Mouse (Mus musculus): Measurements from ENCODE around the gene Adamts20. TPM values are rescaled to one million over a fixed set of nuclear protein-coding genes. Genes with fewer than 3 reads are reported as not detected.

The Adamts20 gene
- polyA plus RNA-seq, 1 experiment from 2014 or later = 3.9 TPM

- WGBS = 79% methylated on average over 2 of the region's 2 CpGs
Observed at GRCm38 (mm10) chr15:94244336-94244735, 220.9 kb downstream of the Adamts20 start.

DNA sequence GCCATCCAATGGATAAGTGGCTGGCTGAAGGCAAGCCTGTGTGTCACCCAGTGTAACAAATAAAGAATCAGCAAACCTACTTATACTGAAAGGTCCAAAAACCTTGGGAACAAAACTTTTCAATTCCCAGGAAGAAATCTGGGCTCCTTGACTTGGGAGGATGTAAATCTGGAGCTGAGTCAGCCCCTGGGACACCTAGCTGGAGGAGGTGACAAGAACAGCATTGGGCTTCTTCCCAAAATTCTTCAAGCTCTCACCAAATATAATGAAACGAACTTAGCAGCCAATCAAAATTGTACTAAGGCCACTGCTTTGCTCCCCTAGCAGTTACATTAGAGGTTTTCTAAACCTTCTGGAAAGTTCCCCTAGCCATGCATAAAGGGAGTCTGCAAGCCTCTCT is 223.1 kb downstream of the Adamts20 start:
- DNase-seq (ENCODE audit: low spot score) = no peak
- no peaks in the 10 kb centered on the region for H3K27me3 ChIP-seq (replicated peaks; ENCODE audit: control insufficient read depth, insufficient read depth, low read length)
- peaks cover 7% of the 10 kb centered on the region; the same call in 1 of the 2 replicates for H3K4me1 ChIP-seq (replicated peaks; ENCODE audit: control insufficient read depth, insufficient read depth, low read length)
- H3K4me3 ChIP-seq (ENCODE audit: low read depth, low read length) = no peak overlapping the region
- no peak for ATAC-seq (replicated peaks; ENCODE audit: low FRiP score, low TSS enrichment, low read depth)
- H3K9ac ChIP-seq (ENCODE audit: low read length) = no peak overlapping the region
- H3K4me2 ChIP-seq (ENCODE audit: low read length) = no peak overlapping the region
- no peak overlapping the region for H3K27ac ChIP-seq (ENCODE audit: low read depth)
- no peaks in the 10 kb centered on the region for H3K9me3 ChIP-seq (ENCODE audit: control insufficient read depth, low read length)
- no peaks in the 10 kb centered on the region for H3K36me3 ChIP-seq (ENCODE audit: control insufficient read depth, insufficient read depth, low read length)
- WGBS = 83% methylated on average over 1 of the region's 1 CpGs

More at GRCm38 (mm10) chr15:94244336-94244735, 220.9 kb downstream of the Adamts20 start:
- Histone ChIP-seq H3K4me3 (ENCODE audit: low read depth, low read length) (no peak overlapping the region), H3K9ac (ENCODE audit: low read length) (no peak overlapping the region), H3K36me3 (ENCODE audit: control insufficient read depth, insufficient read depth, low read length) (no peaks in the 10 kb centered on the region), H3K27ac (ENCODE audit: low read depth) (no peak overlapping the region), H3K4me2 (ENCODE audit: low read length) (no peak overlapping the region), H3K9me3 (ENCODE audit: control insufficient read depth, low read length) (no peaks in the 10 kb centered on the region), H3K4me1 (replicated peaks; ENCODE audit: control insufficient read depth, insufficient read depth, low read length) (peaks cover 6% of the 10 kb centered on the region; the same call in 1 of the 2 replicates), H3K27me3 (replicated peaks; ENCODE audit: control insufficient read depth, insufficient read depth, low read length) (no peaks in the 10 kb centered on the region)
- DNase-seq (ENCODE audit: low spot score) (no peak), ATAC-seq (replicated peaks; ENCODE audit: low FRiP score, low TSS enrichment, low read depth) (no peak)

- H3K36me3 ChIP-seq (ENCODE audit: control insufficient read depth, insufficient read depth, low read length) = no peaks in the 10 kb centered on the region
- no peak for ATAC-seq (replicated peaks; ENCODE audit: low FRiP score, low TSS enrichment, low read depth)
- no peaks in the 10 kb centered on the region for H3K27me3 ChIP-seq (replicated peaks; ENCODE audit: control insufficient read depth, insufficient read depth, low read length)
- H3K9ac ChIP-seq (ENCODE audit: low read length) = no peak overlapping the region
- no peak overlapping the region for H3K4me2 ChIP-seq (ENCODE audit: low read length)
- 77% methylated on average over 4 of the region's 4 CpGs for WGBS
- H3K4me1 ChIP-seq (replicated peaks; ENCODE audit: control insufficient read depth, insufficient read depth, low read length) = peaks cover 16% of the 10 kb centered on the region; the same call in 1 of the 2 replicates
- DNase-seq (ENCODE audit: low spot score) = no peak
- no peaks in the 10 kb centered on the region for H3K9me3 ChIP-seq (ENCODE audit: control insufficient read depth, low read length)
- no peak overlapping the region for H3K27ac ChIP-seq (ENCODE audit: low read depth)
- no peak overlapping the region for H3K4me3 ChIP-seq (ENCODE audit: low read depth, low read length)
Observed at GRCm38 (mm10) chr15:94239637-94240036, 225.6 kb downstream of the Adamts20 start.

GRCm38 (mm10) chr15:94239127-94239526 is 226.1 kb downstream of the Adamts20 start:
- no peaks in the 10 kb centered on the region for H3K27me3 ChIP-seq (replicated peaks; ENCODE audit: control insufficient read depth, insufficient read depth, low read length)
- no peak overlapping the region for H3K4me2 ChIP-seq (ENCODE audit: low read length)
- 46% methylated on average over 6 of the region's 6 CpGs for WGBS
- DNase-seq (ENCODE audit: low spot score) (no peak), ATAC-seq (replicated peaks; ENCODE audit: low FRiP score, low TSS enrichment, low read depth) (no peak)
- H3K27ac ChIP-seq (ENCODE audit: low read depth) = no peak overlapping the region
- H3K9me3 ChIP-seq (ENCODE audit: control insufficient read depth, low read length) = no peaks in the 10 kb centered on the region
- H3K4me3 ChIP-seq (ENCODE audit: low read depth, low read length) = no peak overlapping the region
- H3K36me3 ChIP-seq (ENCODE audit: control insufficient read depth, insufficient read depth, low read length) = no peaks in the 10 kb centered on the region
- no peak overlapping the region for H3K9ac ChIP-seq (ENCODE audit: low read length)
- H3K4me1 ChIP-seq (replicated peaks; ENCODE audit: control insufficient read depth, insufficient read depth, low read length) = peaks cover 16% of the 10 kb centered on the region; the same call in 1 of the 2 replicates

GRCm38 (mm10) chr15:94238058-94238876 is 227.0 kb downstream of the Adamts20 start:
- Histone ChIP-seq H3K4me2 (ENCODE audit: low read length) (no peak overlapping the region), H3K27ac (ENCODE audit: low read depth) (peak overlapping the region; percentile 14; the same call in 1 of the 2 replicates), H3K27me3 (replicated peaks; ENCODE audit: control insufficient read depth, insufficient read depth, low read length) (no peaks in the 10 kb centered on the region), H3K9me3 (ENCODE audit: control insufficient read depth, low read length) (no peaks in the 10 kb centered on the region), H3K36me3 (ENCODE audit: control insufficient read depth, insufficient read depth, low read length) (no peaks in the 10 kb centered on the region), H3K9ac (ENCODE audit: low read length) (no peak overlapping the region), H3K4me1 (replicated peaks; ENCODE audit: control insufficient read depth, insufficient read depth, low read length) (peaks cover 16% of the 10 kb centered on the region; the same call in 1 of the 2 replicates), H3K4me3 (ENCODE audit: low read depth, low read length) (no peak overlapping the region)
- ATAC-seq (replicated peaks; ENCODE audit: low FRiP score, low TSS enrichment, low read depth) = no peak
- 45% methylated on average over 14 of the region's 14 CpGs for WGBS
- DNase-seq (ENCODE audit: low spot score) = no peak

DNA sequence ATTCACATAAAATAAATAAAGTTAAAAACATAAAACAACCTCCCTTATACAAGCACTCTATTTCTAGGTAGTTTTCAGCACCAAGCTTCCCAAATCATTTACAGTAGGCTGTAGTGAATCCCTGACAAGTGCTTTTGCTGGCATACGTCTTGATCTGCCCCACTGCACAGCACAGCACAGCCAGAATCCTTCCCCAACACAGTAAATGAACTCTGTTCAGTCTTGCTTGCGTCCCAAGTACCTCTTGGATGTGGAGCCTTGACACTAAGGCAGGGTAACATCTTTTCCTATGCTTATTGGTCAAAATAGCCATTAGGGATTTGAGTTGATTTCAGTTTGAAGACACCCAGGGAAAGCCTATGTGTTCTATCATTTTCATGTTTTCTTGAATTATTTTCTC is 228.5 kb downstream of the Adamts20 start:
- ATAC-seq (replicated peaks; ENCODE audit: low FRiP score, low TSS enrichment, low read depth) (no peak), DNase-seq (ENCODE audit: low spot score) (no peak)
- 82% methylated on average over 2 of the region's 2 CpGs for WGBS
- no peak overlapping the region for H3K9ac ChIP-seq (ENCODE audit: low read length)
- no peak overlapping the region for H3K4me3 ChIP-seq (ENCODE audit: low read depth, low read length)
- H3K27ac ChIP-seq (ENCODE audit: low read depth) = peak overlapping the region; percentile 33; the same call in 1 of the 2 replicates
- H3K9me3 ChIP-seq (ENCODE audit: control insufficient read depth, low read length) = no peaks in the 10 kb centered on the region
- no peak overlapping the region for H3K4me2 ChIP-seq (ENCODE audit: low read length)
- H3K4me1 ChIP-seq (replicated peaks; ENCODE audit: control insufficient read depth, insufficient read depth, low read length) = peaks cover 16% of the 10 kb centered on the region; the same call in 1 of the 2 replicates
- no peaks in the 10 kb centered on the region for H3K27me3 ChIP-seq (replicated peaks; ENCODE audit: control insufficient read depth, insufficient read depth, low read length)
- H3K36me3 ChIP-seq (ENCODE audit: control insufficient read depth, insufficient read depth, low read length) = no peaks in the 10 kb centered on the region

DNA sequence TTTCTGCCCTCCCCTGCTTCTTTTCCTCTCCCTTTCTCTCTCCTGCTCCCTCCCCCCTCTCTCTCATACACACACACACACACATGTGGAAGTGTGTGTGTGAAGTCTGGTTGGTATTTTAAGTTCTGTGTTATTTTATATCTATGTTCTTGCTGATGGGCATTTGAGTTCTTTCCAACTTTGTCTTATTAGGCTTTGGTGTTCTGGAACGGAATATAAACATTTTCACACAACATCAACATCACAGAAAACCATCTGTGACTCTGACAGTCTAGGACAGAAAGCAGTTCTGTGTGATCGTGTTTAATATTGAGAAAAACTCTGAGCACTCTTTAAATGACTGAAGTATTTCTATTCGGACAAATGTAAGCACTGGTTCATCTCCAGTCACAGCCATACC is 229.1 kb downstream of the Adamts20 start:
- no peak overlapping the region for H3K9ac ChIP-seq (ENCODE audit: low read length)
- no peak overlapping the region for H3K4me3 ChIP-seq (ENCODE audit: low read depth, low read length)
- H3K27ac ChIP-seq (ENCODE audit: low read depth) = peak overlapping the region; percentile 33; the same call in 1 of the 2 replicates
- H3K36me3 ChIP-seq (ENCODE audit: control insufficient read depth, insufficient read depth, low read length) = no peaks in the 10 kb centered on the region
- H3K4me2 ChIP-seq (ENCODE audit: low read length) = no peak overlapping the region
- H3K4me1 ChIP-seq (replicated peaks; ENCODE audit: control insufficient read depth, insufficient read depth, low read length) = peaks cover 16% of the 10 kb centered on the region; the same call in 1 of the 2 replicates
- WGBS = 33% methylated on average over 3 of the region's 3 CpGs
- ATAC-seq (replicated peaks; ENCODE audit: low FRiP score, low TSS enrichment, low read depth) (no peak), DNase-seq (ENCODE audit: low spot score) (no peak)
- H3K27me3 ChIP-seq (replicated peaks; ENCODE audit: control insufficient read depth, insufficient read depth, low read length) = no peaks in the 10 kb centered on the region
- H3K9me3 ChIP-seq (ENCODE audit: control insufficient read depth, low read length) = no peaks in the 10 kb centered on the region

GRCm38 (mm10) chr15:94235190-94235589 is 230.0 kb downstream of the Adamts20 start:
- DNase-seq (ENCODE audit: low spot score) (no peak), ATAC-seq (replicated peaks; ENCODE audit: low FRiP score, low TSS enrichment, low read depth) (no peak)
- H3K4me2 ChIP-seq (ENCODE audit: low read length) = no peak overlapping the region
- WGBS = 82% methylated on average over 2 of the region's 2 CpGs
- H3K4me3 ChIP-seq (ENCODE audit: low read depth, low read length) = no peak overlapping the region
- no peaks in the 10 kb centered on the region for H3K36me3 ChIP-seq (ENCODE audit: control insufficient read depth, insufficient read depth, low read length)
- no peak overlapping the region for H3K9ac ChIP-seq (ENCODE audit: low read length)
- H3K9me3 ChIP-seq (ENCODE audit: control insufficient read depth, low read length) = no peaks in the 10 kb centered on the region
- H3K27ac ChIP-seq (ENCODE audit: low read depth) = no peak overlapping the region
- H3K27me3 ChIP-seq (replicated peaks; ENCODE audit: control insufficient read depth, insufficient read depth, low read length) = no peaks in the 10 kb centered on the region
- peaks cover 16% of the 10 kb centered on the region; the same call in 1 of the 2 replicates for H3K4me1 ChIP-seq (replicated peaks; ENCODE audit: control insufficient read depth, insufficient read depth, low read length)
